21 mouse cellular contexts compared by ENCODE assay signal in the genomic region with DNA sequence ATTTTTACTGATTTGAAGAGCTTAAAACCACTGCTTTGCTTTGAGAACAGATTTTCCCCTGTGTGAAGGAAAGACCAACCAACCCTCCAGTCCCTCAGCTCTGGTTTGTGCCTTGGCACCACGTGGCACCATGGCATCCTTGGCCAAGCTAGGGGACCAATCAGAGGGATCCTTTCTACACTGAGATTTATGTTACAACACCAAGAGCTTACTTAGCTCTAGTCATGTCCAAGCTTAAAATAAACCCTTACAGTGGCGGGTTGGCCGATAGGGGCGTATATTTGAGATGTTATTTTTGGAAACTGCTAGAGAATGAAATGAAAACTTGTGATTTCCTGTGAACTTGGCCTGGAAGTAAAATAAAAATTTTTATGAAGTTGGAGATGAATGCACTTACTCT. TPM values are rescaled to one million over a fixed set of nuclear protein-coding genes. Genes with fewer than 3 reads are reported as not detected.
DNase-seq lines count a peak whose midpoint lies in the region; TF ChIP-seq lines count a peak whose summit lies in the region.
"Had no signal": no experiment of that assay in that cellular context is flagged by ENCODE, and none has a peak within 500 bp of the region (broad histone marks: within the 10 kb centered on the region; RNA-seq: fewer than 3 reads in every experiment).

No protein-coding gene starts in this region.

- H3K27ac ChIP-seq in heart, adult 2 months, result no peak overlapping the region
- H3K27ac ChIP-seq in heart, embryonic 10.5 days, result no peak overlapping the region
- no peak overlapping the region for H3K27ac ChIP-seq in left cerebral cortex, adult 2 months
- H3K27ac ChIP-seq: embryonic facial prominence, embryonic 12.5 days; forebrain, embryonic 12.5 days; heart, embryonic 13.5 days; limb, embryonic 15.5 days; liver, embryonic 14.5 days; midbrain, embryonic 10.5 days; neural tube, embryonic 15.5 days had no signal

- H3K36me3 ChIP-seq in heart, adult 2 months (ENCODE audit: control insufficient read depth, insufficient read depth, low read length), result no peaks in the 10 kb centered on the region
- H3K36me3 ChIP-seq in heart, embryonic 10.5 days, result no peaks in the 10 kb centered on the region
- H3K36me3 ChIP-seq: embryonic facial prominence, embryonic 12.5 days; forebrain, embryonic 12.5 days; heart, embryonic 13.5 days; limb, embryonic 15.5 days; midbrain, embryonic 10.5 days; neural tube, embryonic 15.5 days had no signal

- H3K4me1 ChIP-seq in heart, adult 2 months (ENCODE audit: control insufficient read depth, insufficient read depth, low read length), result peaks cover 1% of the 10 kb centered on the region; the same call in 1 of the 2 replicates
- H3K4me1 ChIP-seq in heart, embryonic 10.5 days, result no peaks in the 10 kb centered on the region
- H3K4me1 ChIP-seq: embryonic facial prominence, embryonic 12.5 days; forebrain, embryonic 12.5 days; limb, embryonic 15.5 days; neural tube, embryonic 15.5 days had no signal

- no peaks in the 10 kb centered on the region for H3K9me3 ChIP-seq in heart, embryonic 10.5 days
- H3K9me3 ChIP-seq: embryonic facial prominence, embryonic 12.5 days; forebrain, embryonic 12.5 days; heart, embryonic 13.5 days; limb, embryonic 15.5 days; midbrain, embryonic 10.5 days; neural tube, embryonic 15.5 days had no signal

- peak; percentile 51 for TF ChIP-seq CTCF in heart, adult 2 months (IDR thresholded peaks at IDR 0.05)
- TF ChIP-seq CTCF in left cerebral cortex, adult 2 months (IDR thresholded peaks at IDR 0.05), result no peak; the same call in 1 of the 2 replicates

- TF ChIP-seq EP300 in heart, adult 2 months (IDR thresholded peaks at IDR 0.05; ENCODE audit: insufficient read depth, low read depth, low read length), result no peak

- intact Hi-C loops in heart, adult 2 months (cut with DNase I), result no loop called here
- intact Hi-C loops in left cerebral cortex, adult 2 months (cut with DNase I), result no loop called here

- TF ChIP-seq POLR2A in heart, adult 2 months (IDR thresholded peaks at IDR 0.05; ENCODE audit: insufficient read depth, low read depth, low read length), result no peak

- H3K79me2 ChIP-seq in heart, adult 2 months (replicated peaks; ENCODE audit: control insufficient read depth, insufficient read depth, low read length), result no peaks in the 10 kb centered on the region

- H3K9ac ChIP-seq in heart, adult 2 months (ENCODE audit: low read depth, low read length), result no peak overlapping the region
- H3K9ac ChIP-seq: embryonic facial prominence, embryonic 12.5 days; forebrain, embryonic 12.5 days; heart, embryonic 13.5 days; limb, embryonic 15.5 days; liver, embryonic 14.5 days; lung, embryonic 14.5 days; neural tube, embryonic 15.5 days had no signal

- no peak for DNase-seq in heart, adult 2 months
- DNase-seq in heart, embryonic 10.5 days (ENCODE audit: low spot score), result no peak
- peak; percentile 35 for DNase-seq in lung, postnatal 10 days
- DNase-seq in lung, postnatal 4 days, result no peak
- DNase-seq in gastrocnemius, postnatal 25 days, result peak; percentile 67
- DNase-seq in right cerebral cortex, postnatal 4 days, result no peak
- no peak for DNase-seq in left cerebral cortex, adult 2 months (ENCODE audit: extremely low spot score in 1 of 2, low spot score in 2 of 2)
- DNase-seq: adrenal gland, postnatal 10 days; cerebellum, adult 18-20 months; cerebellum, postnatal 14 days; left cerebral cortex, postnatal 4 days; lung, embryonic 14.5 days; lung, postnatal 36 days; right cerebral cortex, adult 18-20 months had no signal

- no peaks in the 10 kb centered on the region for H3K27me3 ChIP-seq in heart, adult 2 months (ENCODE audit: control insufficient read depth, insufficient read depth, low read length)
- H3K27me3 ChIP-seq in heart, embryonic 10.5 days (ENCODE audit: insufficient read depth, poor library complexity, severe bottlenecking), result no peaks in the 10 kb centered on the region
- H3K27me3 ChIP-seq: embryonic facial prominence, embryonic 12.5 days; forebrain, embryonic 12.5 days; heart, embryonic 13.5 days; limb, embryonic 15.5 days; neural tube, embryonic 15.5 days had no signal

- 24% methylated on average over 4 of the region's 4 CpGs for WGBS in heart, adult 2 months
- WGBS in heart, embryonic 10.5 days, result 58% methylated on average over 4 of the region's 4 CpGs

- no peak overlapping the region for H3K4me3 ChIP-seq in heart, adult 2 months
- H3K4me3 ChIP-seq in heart, embryonic 10.5 days, result no peak overlapping the region
- H3K4me3 ChIP-seq in left cerebral cortex, adult 2 months, result no peak overlapping the region
- H3K4me3 ChIP-seq: embryonic facial prominence, embryonic 12.5 days; forebrain, embryonic 12.5 days; heart, embryonic 13.5 days; limb, embryonic 15.5 days; midbrain, embryonic 10.5 days; neural tube, embryonic 15.5 days had no signal

RNA-seq across cellular contexts. Expression of a gene that starts 11.9 kb away (rescaled TPM):
- total RNA-seq in heart, adult 2 months (2021), result 10 to 100 TPM; 36.8 to 42.5 TPM
- polyA plus RNA-seq in heart, adult 2 months (2012; rRNA removed), result 21.9 and 46.1 TPM in 2 replicates
- polyA plus RNA-seq in heart, embryonic 10.5 days (2016; fragmentation: Nextera tagmentation; extraction: Ambion mirVana), result 63.9 and 107 TPM in 2 replicates
- total RNA-seq in gastrocnemius, postnatal 25 days (2021), result 10 to 100 TPM; 84.4 to 96.1 TPM
- total RNA-seq in left cerebral cortex, adult 2 months (2021), result 100 to 1,000 TPM; 119 to 123 TPM

Comparison
In these comparisons a context has a peak if more than half of its experiments do, and no peak if none do; other contexts are left out.
1. DNase-seq: peak in lung, postnatal 10 days (single experiment) and gastrocnemius, postnatal 25 days (single experiment); none in heart, adult 2 months (0 of 2), heart, embryonic 10.5 days (single experiment), lung, postnatal 4 days (0 of 2), right cerebral cortex, postnatal 4 days (single experiment) and left cerebral cortex, adult 2 months (0 of 2).